Mouse (Mus musculus) stomach, postnatal 0 days (tissue): ENCODE data around the gene Iqub.

Source experiments
- CTCF ChIP-seq: IDR thresholded peaks from 2 replicates; pipeline ENCODE4 v1.5.1; 2016; ENCODE audit warnings: antibody characterized with exemption, low read depth, mild to moderate bottlenecking, moderate library complexity
- EP300 ChIP-seq: optimal IDR thresholded peaks from 2 replicates; pipeline ENCODE3; 2016; ENCODE audit warnings: antibody characterized with exemption

DNA sequence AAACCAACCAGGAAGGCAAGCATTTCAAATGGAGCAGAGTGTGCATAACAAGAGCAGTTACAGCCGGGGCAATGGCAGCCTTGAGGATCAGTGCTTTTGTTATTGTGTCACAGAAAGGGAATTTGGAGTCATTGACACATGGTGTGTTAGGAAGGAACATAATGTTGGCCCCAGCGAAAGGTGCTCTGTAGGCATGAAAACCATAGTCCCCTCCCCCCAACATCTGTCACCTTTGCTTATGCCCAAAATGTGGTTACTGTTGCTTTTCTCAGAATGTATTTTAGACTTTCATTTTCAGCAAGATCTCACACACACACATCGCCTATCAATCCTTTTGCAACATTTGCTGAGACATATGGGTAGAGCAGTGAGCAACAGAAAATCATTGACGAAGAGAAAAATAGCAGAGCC lies 117.6 kb downstream of the Iqub start:
- TF ChIP-seq CTCF (no peak), EP300 (no peak)
